Mouse (Mus musculus) frontal cortex, adult 2 months (tissue): ENCODE measurements at regions not wholly inside any gene's neighbourhood (a gene's known extent, or its start where the extent isn't known, plus 50 kb on each side); places are given as distances from the start of the nearest gene placed in this dataset.
"Not testable (repeated sequence)": the region's sequence is repeated elsewhere in the genome, so short reads cannot be mapped to it uniquely, and the experiment has no call there.

Experiments used
- DNase-seq, 2 experiments: peaks; one replicate each; pipeline ENCODE4 v3.0.0; 2022; ENCODE audit warnings: low spot score in 1 of 2; ENCODE audit errors: extremely low spot score in 1 of 2

DNA sequence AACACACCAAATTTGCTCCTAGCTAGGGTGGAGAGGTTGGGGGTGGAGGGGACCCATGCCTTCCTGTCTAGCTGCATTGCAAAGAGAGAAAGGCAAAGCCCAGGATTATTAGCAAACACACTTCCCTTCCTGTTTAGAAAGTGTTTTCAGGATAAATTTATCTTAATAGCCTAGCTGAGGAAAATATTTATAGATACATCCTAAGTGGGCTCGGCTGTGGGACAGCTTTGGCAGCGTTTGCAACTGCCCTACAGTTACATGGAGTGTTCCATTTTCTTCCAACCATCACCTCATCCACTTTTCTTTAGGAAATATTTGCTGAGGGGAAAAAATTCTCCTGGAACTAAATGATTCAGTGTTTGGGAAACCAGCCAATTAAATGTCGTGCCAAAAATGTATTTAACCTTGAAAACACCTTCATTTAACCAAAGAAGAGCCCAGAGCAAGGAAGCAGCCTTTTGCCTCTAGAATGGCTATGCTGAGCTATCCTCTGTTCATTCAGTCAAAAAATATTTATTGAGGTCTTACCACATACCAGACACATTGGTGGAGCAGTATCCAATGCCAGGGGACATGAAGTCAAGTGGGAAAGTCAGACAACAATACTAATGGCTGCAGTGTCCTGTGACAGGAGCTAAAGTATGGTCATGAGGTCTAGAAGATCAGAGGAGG is 291.6 kb downstream of the Abcc12 start:
- no peak for DNase-seq

DNA sequence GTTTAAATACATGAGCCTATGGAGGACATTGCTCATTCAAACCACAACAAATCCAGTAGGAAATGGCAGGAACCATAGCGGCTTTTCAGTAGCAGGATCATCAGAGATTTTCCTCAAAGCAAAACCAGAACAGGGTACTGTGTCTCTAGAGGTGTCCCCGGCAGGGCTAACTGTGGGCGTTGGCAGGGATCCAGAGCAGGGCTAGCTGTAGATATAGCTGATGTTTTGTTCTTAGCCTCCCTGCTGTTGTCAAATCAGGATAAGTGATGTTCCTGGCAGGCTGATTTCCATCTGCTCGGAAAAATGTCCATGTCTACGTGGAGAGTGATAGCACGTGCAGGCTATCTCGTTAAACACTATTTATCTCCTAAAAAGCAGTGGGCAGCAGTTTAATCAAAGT is 297.6 kb downstream of the Abcc12 start:
- peak in 1 of 2 experiments; percentile 36 for DNase-seq

DNA sequence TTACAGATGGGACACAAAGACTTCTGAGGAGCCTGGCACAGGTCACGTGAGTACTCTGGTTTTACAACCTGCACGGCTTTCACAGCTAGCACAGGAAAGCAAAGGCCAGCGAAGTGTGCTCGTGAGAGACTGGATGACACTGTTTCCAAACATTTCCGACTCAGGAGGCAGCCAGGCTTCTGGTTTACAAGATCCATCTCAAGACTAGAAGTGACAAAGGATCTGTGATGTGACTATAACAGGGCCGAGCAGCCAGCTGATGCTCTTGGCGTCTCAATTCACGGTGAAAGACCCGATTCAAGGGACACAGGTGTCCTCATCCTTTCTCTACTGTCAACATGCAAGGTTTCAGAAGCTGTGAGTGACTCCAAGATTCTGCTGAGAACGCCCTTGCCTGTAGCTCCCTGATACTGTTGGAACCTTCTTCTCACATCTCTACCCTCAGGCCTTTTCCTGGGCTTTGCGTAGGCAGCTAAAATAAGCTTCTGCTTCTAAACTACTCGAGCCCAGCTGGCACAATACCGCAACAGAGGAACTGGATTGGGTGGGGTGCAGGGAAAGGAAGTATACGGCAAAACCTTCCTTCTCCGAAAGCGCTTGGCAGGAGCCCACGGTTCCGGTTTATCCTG is 300.3 kb downstream of the Abcc12 start:
- peak; percentile 52 to 81 for DNase-seq

- peak; percentile 23 to 66 for DNase-seq
Observed at GRCm38 (mm10) chr8:86275699-86276098, 304.8 kb downstream of the Abcc12 start.

- peak; percentile 53 to 75 for DNase-seq
Observed at GRCm38 (mm10) chr8:86273811-86274210, 306.7 kb downstream of the Abcc12 start.

DNA sequence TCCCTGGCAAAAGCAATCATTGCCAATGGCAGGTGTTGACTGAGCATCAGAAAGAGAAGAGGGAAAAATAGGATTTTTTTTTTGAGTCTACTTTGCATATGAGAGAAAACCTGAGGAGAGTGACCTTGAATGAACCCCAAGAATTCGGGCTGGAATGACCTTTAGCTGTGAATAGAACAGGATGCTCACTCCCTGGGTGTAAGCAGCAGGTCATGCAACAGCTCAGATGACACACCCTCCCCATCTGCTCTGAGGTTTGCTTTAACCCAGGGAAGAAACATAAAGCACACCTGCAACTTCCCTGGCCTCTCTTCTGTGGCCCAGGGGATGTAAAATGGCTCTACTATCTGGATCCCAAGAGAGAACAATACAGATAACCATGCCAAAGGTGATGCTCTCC is 307.9 kb downstream of the Abcc12 start:
- no peak for DNase-seq

DNA sequence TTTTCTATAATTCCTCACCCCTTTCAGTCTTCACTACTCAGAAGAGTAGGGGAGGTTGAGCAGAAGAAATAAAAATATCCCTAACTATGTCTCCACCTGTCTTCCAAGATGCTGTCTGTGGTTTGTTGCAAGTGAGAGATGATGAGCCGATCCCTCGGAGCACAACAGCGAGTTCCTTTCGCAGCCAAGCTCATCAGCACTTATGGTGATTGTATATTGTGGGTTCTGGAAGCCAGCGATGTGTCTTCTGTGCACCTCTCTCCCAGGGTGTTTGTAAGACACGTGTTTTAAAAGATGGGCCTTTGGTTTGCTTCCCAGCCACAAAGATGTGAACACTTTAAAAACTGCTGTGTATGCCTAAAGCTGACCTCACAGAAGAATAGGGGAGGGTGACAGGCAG is 309.0 kb downstream of the Abcc12 start:
- DNase-seq: peak in 1 of 2 experiments; percentile 18

- no peak for DNase-seq
Observed at GRCm38 (mm10) chr8:86258011-86258410, 322.5 kb downstream of the Abcc12 start.

- DNase-seq: peak in 1 of 2 experiments; percentile 31
Observed at GRCm38 (mm10) chr8:86255431-86255830, 325.1 kb downstream of the Abcc12 start.

DNA sequence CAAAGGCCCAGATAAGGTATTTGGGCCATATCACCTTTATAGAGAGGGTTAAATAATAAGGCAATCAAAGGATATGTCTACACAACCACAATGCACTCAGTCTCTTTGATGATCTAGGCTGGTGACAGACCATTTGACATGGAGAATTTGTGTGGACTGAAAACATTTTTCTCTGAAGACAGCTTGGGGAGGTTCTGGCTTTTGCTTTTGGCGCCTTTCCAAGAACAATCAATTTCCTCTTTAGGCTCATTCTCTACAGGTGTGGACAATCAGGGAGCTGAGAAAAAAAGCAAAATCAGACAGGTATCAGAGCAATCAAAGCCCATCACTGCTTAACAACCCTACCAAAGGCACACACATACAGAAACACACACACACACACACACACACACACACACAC is 325.8 kb downstream of the Abcc12 start:
- no peak for DNase-seq

DNA sequence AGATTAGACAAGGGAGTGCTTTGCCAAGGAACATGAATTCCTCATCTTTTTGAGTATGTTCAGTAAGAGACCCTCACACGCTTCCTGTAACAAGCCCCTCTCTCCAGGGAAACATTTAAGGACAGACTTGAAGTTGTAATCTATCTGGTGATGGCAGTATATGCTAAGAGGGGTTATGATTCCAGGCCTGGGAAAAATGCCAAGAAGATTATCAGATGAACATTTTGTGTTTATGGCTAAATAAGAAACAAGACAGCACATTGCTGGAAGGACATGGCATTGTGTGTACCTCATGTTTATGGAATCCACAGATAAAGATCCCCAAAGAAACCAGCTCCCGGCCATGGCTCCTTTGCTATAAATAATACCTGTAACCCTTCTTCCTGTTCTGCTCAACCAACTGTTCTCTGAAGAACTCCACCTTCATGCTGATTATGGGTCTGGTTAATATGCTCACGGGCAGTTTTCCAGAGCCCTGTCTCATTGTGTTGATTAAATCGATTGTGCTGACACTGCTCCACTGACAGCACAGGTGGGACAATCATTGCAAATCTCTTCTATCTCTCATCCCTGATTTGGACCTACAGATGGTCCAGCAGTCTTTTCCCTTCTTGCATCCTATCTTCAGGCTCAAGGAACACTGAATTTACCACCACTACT is 327.7 kb downstream of the Abcc12 start:
- DNase-seq: no peak

- DNase-seq: no peak
Observed at GRCm38 (mm10) chr8:86234696-86235095, 345.8 kb downstream of the Abcc12 start.

DNA sequence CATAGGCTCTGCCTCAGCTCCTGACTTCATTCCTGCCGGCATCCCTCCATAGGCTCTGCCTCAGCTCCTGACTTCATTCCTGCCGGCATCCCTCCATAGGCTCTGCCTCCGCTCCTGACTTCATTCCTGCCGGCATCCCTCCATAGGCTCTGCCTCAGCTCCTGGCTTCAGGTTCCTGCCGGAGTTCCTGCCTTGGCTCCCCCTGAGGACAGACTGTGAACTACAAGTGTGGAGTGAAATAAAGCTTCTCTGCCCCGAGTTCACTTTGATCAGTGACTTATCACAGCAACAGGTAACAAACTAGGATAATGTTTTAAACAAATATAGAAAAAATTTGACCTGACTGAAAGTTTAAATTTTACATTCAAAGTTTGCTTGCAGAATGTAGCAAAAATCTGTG is 348.5 kb downstream of the Abcc12 start:
- not testable (repeated sequence) for DNase-seq

DNA sequence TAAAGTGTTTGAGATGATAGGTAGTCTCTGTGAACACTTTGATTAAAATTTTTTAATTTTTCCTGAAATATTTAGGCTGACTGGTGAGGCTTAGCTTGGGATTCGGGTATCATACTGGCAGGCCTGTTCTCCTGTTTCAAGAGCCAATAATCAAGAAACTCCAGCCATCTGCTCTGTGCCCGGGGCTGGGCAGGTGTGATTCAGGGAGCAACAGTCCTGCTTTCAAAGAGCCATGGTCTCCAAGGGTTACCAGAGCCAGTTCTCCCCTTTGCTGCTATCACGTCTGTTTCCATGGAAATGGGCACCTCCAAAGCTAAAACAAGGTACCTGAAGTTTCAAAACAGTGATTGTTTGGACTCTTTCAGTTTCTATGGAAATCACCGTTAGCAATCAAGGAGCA is 355.6 kb downstream of the Abcc12 start:
- DNase-seq: no peak

DNA sequence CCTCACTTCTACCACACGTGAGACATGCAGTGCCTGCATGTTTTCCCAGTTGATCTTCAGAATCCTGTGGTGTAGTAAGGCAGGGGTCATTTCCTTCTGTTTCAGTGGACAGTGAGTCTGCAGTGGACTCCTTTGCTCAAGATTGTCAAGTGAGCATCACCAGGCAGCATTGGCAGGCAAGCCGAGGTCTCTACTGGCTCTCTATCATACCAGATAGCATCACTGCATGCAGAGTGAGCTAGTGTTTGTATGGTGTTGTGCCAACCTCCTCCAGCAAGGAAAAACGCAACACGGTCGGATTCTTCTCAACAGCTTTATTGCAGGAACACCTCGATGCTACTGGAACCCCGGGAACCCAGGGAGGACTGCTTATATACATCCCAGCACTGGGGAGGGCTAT is 357.8 kb downstream of the Abcc12 start:
- DNase-seq: no peak

- DNase-seq: no peak
Observed at GRCm38 (mm10) chr8:86222228-86222627, 358.3 kb downstream of the Abcc12 start.

GRCm38 (mm10) chr8:86214399-86214798 is 366.1 kb downstream of the Abcc12 start:
- DNase-seq: peak in 1 of 2 experiments; percentile 39

DNA sequence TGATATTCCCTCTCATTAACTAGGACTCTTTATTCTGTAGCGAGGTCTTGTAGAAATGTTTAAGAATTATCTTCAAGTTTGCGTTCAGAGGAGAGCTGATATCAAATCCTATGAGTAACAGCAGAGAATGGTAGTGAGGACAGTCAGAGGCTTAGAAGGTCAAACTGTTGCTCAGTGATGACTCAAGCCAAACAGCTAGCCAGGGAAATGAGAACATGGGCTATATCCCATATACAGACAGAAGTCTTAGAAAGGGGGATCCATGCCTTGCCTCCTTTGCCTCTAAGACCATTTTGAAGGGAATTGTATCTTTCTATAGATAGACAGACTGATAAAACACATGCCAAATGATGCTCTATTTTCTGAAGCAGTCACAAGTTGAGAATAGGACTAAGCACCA is 368.0 kb downstream of the Abcc12 start:
- DNase-seq: no peak

DNA sequence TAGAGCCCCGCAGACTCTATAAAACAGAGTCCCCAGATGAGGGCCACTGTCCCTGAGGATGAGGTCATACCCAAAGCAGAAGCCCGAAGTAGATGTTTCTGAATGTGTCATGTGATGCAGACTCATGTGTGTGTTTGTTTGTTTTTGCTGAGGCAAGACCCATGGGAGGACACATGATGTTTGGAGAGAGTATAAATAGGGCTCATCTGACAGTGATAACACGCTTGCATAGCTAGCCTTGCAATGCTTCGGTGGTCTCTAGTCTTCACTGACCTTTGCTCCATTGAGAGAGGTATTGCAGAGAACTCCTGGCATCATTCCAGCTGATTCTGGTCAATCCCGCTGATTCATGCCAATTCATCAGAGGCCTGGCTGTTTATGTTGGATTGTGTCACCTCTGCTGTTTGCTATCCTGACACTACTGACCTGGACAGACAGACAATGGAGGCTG is 368.1 kb downstream of the Phkb start:
- no peak for DNase-seq

- no peak for DNase-seq
Observed at GRCm38 (mm10) chr8:86204421-86205229, 363.9 kb downstream of the Phkb start.

DNA sequence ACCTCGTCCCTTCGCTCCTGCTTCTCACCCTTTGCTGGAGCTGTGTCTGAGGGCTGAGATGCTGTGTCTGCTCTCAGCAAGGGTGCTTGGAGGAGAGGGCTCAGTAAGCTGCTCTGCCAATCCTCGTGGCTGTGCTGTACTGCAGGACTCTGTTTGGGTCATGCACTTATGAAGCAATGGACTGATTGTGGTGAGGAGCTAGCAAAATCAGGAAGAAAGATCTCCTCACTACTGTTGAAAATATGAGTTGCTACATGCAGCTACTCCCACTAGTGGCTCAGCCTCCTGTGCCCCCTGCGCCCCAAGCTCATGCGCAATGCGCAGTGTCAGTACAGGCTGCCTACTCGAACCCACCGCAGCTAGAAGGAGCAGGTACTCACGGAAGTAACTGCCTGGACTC is 362.3 kb downstream of the Phkb start:
- no peak for DNase-seq
